18 mouse cellular contexts compared by ENCODE assay signal in genomic region chr13:94497521-94497920, GRCm38 (mm10).
"Had no signal": no experiment of that assay in that cellular context is flagged by ENCODE, and none has a peak within 500 bp of the region (broad histone marks: within the 10 kb centered on the region; RNA-seq: fewer than 3 reads in every experiment).

No protein-coding gene starts in this region.

- H3K4me1 ChIP-seq: liver, embryonic 13.5 days; lung, embryonic 15.5 days had no signal

- ATAC-seq: inflammation-experienced regulatory T-cells, adult 6 months; intestine, embryonic 16.5 days had no signal

- H3K4me3 ChIP-seq: left cerebral cortex, adult 2 months; liver, embryonic 13.5 days; lung, embryonic 15.5 days had no signal

- H3K27me3 ChIP-seq: liver, embryonic 13.5 days; lung, embryonic 15.5 days had no signal

- H3K4me2 ChIP-seq: liver, embryonic 13.5 days; lung, embryonic 15.5 days; midbrain, embryonic 11.5 days had no signal

- H3K9me3 ChIP-seq: liver, embryonic 13.5 days; lung, embryonic 15.5 days had no signal

- H3K27ac ChIP-seq: left cerebral cortex, adult 2 months; liver, embryonic 13.5 days; lung, embryonic 15.5 days; stomach, postnatal 0 days had no signal

- DNase-seq: kidney, adult 18-20 months; kidney, adult 9 months; kidney, postnatal 25 days; layer of hippocampus, postnatal 36 days; liver, embryonic 13.5 days; midbrain, embryonic 14.5 days; right cerebral cortex, adult 18-20 months; right cerebral cortex, postnatal 14 days; right cerebral cortex, postnatal 4 days; thymus, adult 2 months; thymus, postnatal 14 days; thymus, postnatal 4 days had no signal

- H3K9ac ChIP-seq: liver, embryonic 13.5 days; lung, embryonic 15.5 days had no signal
